Mouse (Mus musculus): ENCODE measurements around the gene Rnf44. TPM values are rescaled to one million over a fixed set of nuclear protein-coding genes. Genes with fewer than 3 reads are reported as not detected.

Gene Rnf44
- total RNA-seq, 2 experiments from 2014 or later: 160 to 179 TPM

Other genes starting within 250 kb of the Rnf44 start
- 10 to 100 TPM; 33.4 to 37.6 TPM for gene Thoc3, start 225.1 kb downstream of the Rnf44 start, total RNA-seq (2021)
- gene Simc1, start 190.1 kb downstream of the Rnf44 start, total RNA-seq (2021): 10 to 100 TPM; 13.0 to 17.8 TPM
- gene 4833439L19Rik, start 128.5 kb downstream of the Rnf44 start, total RNA-seq (2021): 100 to 1,000 TPM; 135 to 140 TPM
- 10 to 100 TPM; 24.1 to 27.8 TPM for gene Arl10, start 118.9 kb downstream of the Rnf44 start, total RNA-seq (2021)
- 10 to 100 TPM; 21.7 to 27.3 TPM for gene Nop16, start 103.8 kb downstream of the Rnf44 start, total RNA-seq (2021)
- 100 to 1,000 TPM; 136 to 157 TPM for gene Higd2a, start 103.7 kb downstream of the Rnf44 start, total RNA-seq (2021)
- gene Cltb, start 82.6 kb downstream of the Rnf44 start, total RNA-seq (2021): 100 to 1,000 TPM; 308 to 344 TPM
- gene Faf2, start 72.1 kb downstream of the Rnf44 start, total RNA-seq (2021): 10 to 100 TPM; 46.1 to 63.6 TPM
- under 1 TPM; 0.27 TPM for gene Cdhr2, start 7.6 kb upstream of the Rnf44 start, total RNA-seq (2021)
- 100 to 1,000 TPM; 127 to 128 TPM for gene Gprin1, start 56.0 kb upstream of the Rnf44 start, total RNA-seq (2021)
- 1,000 to 10,000 TPM in 1 of 2 experiments, 100 to 1,000 TPM in 1; 882 to 1,002 TPM for gene Sncb, start 72.7 kb upstream of the Rnf44 start, total RNA-seq (2021)
- gene Eif4e1b, start 90.1 kb upstream of the Rnf44 start, total RNA-seq (2021): not detected
- gene Tspan17, start 95.5 kb upstream of the Rnf44 start, total RNA-seq (2021): 10 to 100 TPM; 76.5 to 86.1 TPM

Data from left cerebral cortex, postnatal 36 days (tissue).